Mouse (Mus musculus): ENCODE measurements around the gene Nphs1. TPM values are rescaled to one million over a fixed set of nuclear protein-coding genes. Genes with fewer than 3 reads are reported as not detected.
"Not testable (repeated sequence)": the region's sequence is repeated elsewhere in the genome, so short reads cannot be mapped to it uniquely, and the experiment has no call there.

The Nphs1 gene
- polyA plus RNA-seq, 1 experiment = 0.60 TPM

DNA sequence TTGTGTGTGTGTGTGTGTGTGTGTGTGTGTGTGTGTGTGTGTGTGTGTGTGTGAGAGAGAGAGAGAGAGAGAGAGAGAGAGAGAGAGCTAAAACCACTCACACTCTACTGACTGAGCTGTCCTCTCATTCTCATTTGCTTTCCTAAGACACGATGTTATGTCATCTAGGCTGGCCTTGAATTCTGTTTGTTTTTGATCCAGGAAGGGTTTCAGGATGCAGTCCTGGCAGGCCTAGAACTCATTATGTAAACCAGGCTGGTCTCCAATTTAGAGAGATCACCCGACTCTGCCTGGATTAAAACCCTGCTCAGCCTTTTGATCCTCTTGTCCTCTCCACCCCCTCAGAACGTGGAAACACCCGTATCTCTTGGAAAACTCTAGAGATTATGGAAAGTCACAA is 5.9 kb downstream of the Nphs1 start:
- TF ChIP-seq MYOG (IDR thresholded peaks at IDR 0.05; ENCODE audit: control insufficient read depth, extremely low read depth, insufficient read length) = no peak
- Histone ChIP-seq H3K27me3 (ENCODE audit: control insufficient read depth, insufficient read depth, insufficient read length) (peaks cover 75% of the 10 kb centered on the region), H3ac (ENCODE audit: control insufficient read depth, insufficient read length, low read depth) (no peak overlapping the region), H3K4me3 (ENCODE audit: insufficient read depth, poor library complexity, severe bottlenecking) (no peak overlapping the region), H3K36me3 (ENCODE audit: control insufficient read depth, insufficient read depth) (no peaks in the 10 kb centered on the region), H3K79me3 (ENCODE audit: low read depth) (no peaks in the 10 kb centered on the region), H3K79me2 (ENCODE audit: control insufficient read depth, insufficient read depth) (no peaks in the 10 kb centered on the region)

DNA sequence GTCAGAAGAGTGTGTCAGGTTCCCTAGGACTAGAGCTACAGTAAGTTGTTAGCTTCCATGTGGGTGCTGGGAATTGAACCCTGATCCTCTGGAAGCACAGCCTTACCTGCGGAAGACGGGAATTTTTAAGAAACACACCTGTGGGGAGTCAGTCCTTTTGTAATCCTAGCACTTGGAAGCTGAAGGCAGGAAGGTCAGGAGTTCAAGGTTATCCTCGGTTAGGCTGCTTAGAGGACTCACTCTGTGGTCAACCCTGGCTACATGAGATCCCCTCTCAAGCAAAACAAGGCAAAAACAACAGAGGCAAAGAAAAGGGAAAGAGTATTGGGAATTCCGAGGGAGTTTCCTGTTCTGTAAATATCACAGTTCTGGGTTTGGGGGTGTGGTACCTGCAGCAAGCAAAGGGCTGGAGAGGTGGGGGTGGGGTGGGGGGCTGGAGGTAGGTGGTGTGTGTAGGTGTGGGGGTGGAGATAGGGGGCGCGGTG is 6.7 kb downstream of the Nphs1 start:
- H3K27me3 ChIP-seq (ENCODE audit: control insufficient read depth, insufficient read depth, insufficient read length) = peaks cover 68% of the 10 kb centered on the region
- H3K4me3 ChIP-seq (ENCODE audit: insufficient read depth, poor library complexity, severe bottlenecking) = no peak overlapping the region
- no peaks in the 10 kb centered on the region for H3K79me2 ChIP-seq (ENCODE audit: control insufficient read depth, insufficient read depth)
- no peaks in the 10 kb centered on the region for H3K79me3 ChIP-seq (ENCODE audit: low read depth)
- TF ChIP-seq FOSL1 (IDR thresholded peaks at IDR 0.05; ENCODE audit: insufficient read depth, low read length, poor library complexity, severe bottlenecking) (no peak), CTCF (IDR thresholded peaks at IDR 0.05; ENCODE audit: control insufficient read depth, insufficient read depth, insufficient read length) (no peak), MYOD1 (IDR thresholded peaks at IDR 0.05; ENCODE audit: control insufficient read depth, insufficient read length, low read depth) (no peak), MAX (IDR thresholded peaks at IDR 0.05) (no peak), CEBPB (IDR thresholded peaks at IDR 0.05; ENCODE audit: low read depth) (no peak), MYOG (IDR thresholded peaks at IDR 0.05; ENCODE audit: control insufficient read depth, extremely low read depth, insufficient read length) (no peak), USF1 (IDR thresholded peaks at IDR 0.05; ENCODE audit: low read depth) (no peak)
- no peaks in the 10 kb centered on the region for H3K36me3 ChIP-seq (ENCODE audit: control insufficient read depth, insufficient read depth)
- no peak overlapping the region for H3ac ChIP-seq (ENCODE audit: control insufficient read depth, insufficient read length, low read depth)

DNA sequence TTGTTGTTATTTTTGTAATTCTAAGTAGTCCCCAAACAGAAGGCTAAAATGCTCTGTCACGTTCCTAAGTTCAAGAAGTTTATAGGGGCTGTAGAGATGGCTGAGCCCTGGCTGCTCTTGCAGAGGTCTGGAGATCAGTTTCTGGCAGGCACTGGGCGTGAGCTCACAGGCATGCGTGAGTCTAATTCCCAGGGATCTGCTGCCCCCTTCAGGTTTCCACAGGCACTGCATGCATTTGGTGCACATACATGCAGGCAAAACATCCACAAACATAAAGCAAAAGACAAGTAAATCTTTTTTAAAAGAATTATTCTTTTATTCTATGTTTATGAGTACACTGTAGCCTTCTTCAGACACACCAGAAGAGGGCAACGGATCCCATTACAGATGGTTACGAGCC is 14.3 kb downstream of the Nphs1 start:
- H3K27me3 ChIP-seq (ENCODE audit: control insufficient read depth, insufficient read depth, insufficient read length) = peaks cover 27% of the 10 kb centered on the region
- H3K36me3 ChIP-seq (ENCODE audit: control insufficient read depth, insufficient read depth) = no peaks in the 10 kb centered on the region
- TF ChIP-seq CTCF (IDR thresholded peaks at IDR 0.05; ENCODE audit: control insufficient read depth, insufficient read depth, insufficient read length) = no peak
- TF ChIP-seq MYOD1 (IDR thresholded peaks at IDR 0.05; ENCODE audit: control insufficient read depth, insufficient read length, low read depth) = no peak
- no peak for TF ChIP-seq USF1 (IDR thresholded peaks at IDR 0.05; ENCODE audit: low read depth)
- no peak for TF ChIP-seq MAX (IDR thresholded peaks at IDR 0.05)
- TF ChIP-seq FOSL1 (IDR thresholded peaks at IDR 0.05; ENCODE audit: insufficient read depth, low read length, poor library complexity, severe bottlenecking) = no peak
- TF ChIP-seq MYOG (IDR thresholded peaks at IDR 0.05; ENCODE audit: control insufficient read depth, extremely low read depth, insufficient read length) = no peak
- TF ChIP-seq CEBPB (IDR thresholded peaks at IDR 0.05; ENCODE audit: low read depth) = no peak
- no peaks in the 10 kb centered on the region for H3K79me3 ChIP-seq (ENCODE audit: low read depth)
- no peak overlapping the region for H3ac ChIP-seq (ENCODE audit: control insufficient read depth, insufficient read length, low read depth)
- no peak overlapping the region for H3K4me3 ChIP-seq (ENCODE audit: insufficient read depth, poor library complexity, severe bottlenecking)
- H3K79me2 ChIP-seq (ENCODE audit: control insufficient read depth, insufficient read depth) = no peaks in the 10 kb centered on the region

DNA sequence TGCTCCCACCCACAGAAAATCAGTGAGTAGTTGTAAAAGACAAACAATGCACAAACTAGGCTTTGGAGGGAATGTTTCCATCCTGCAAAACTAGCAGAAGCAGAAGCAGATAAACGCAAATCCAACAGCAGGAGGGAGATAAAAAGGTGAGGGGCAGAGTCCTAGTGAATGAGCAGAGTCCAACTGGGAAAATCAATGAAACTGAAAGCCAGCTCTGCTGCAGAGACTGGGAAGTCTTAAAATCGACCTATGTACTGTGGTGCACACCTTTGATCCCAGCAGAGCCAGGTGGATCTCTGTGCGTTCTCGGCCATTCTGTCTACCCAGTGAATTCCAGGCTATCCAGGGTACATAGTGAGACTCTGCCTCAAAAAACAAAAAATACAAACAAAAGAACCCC is 16.9 kb downstream of the Nphs1 start:
- H3K4me3 ChIP-seq (ENCODE audit: insufficient read depth, poor library complexity, severe bottlenecking) = no peak overlapping the region
- peaks cover 36% of the 10 kb centered on the region for H3K27me3 ChIP-seq (ENCODE audit: control insufficient read depth, insufficient read depth, insufficient read length)
- no peaks in the 10 kb centered on the region for H3K79me3 ChIP-seq (ENCODE audit: low read depth)
- H3K79me2 ChIP-seq (ENCODE audit: control insufficient read depth, insufficient read depth) = no peaks in the 10 kb centered on the region
- H3K36me3 ChIP-seq (ENCODE audit: control insufficient read depth, insufficient read depth) = no peaks in the 10 kb centered on the region
- TF ChIP-seq MYOG (IDR thresholded peaks at IDR 0.05; ENCODE audit: control insufficient read depth, extremely low read depth, insufficient read length) (no peak), CTCF (IDR thresholded peaks at IDR 0.05; ENCODE audit: control insufficient read depth, insufficient read depth, insufficient read length) (no peak), MYOD1 (IDR thresholded peaks at IDR 0.05; ENCODE audit: control insufficient read depth, insufficient read length, low read depth) (no peak), MAX (IDR thresholded peaks at IDR 0.05) (no peak), FOSL1 (IDR thresholded peaks at IDR 0.05; ENCODE audit: insufficient read depth, low read length, poor library complexity, severe bottlenecking) (no peak), USF1 (IDR thresholded peaks at IDR 0.05; ENCODE audit: low read depth) (no peak), CEBPB (IDR thresholded peaks at IDR 0.05; ENCODE audit: low read depth) (no peak)
- no peak overlapping the region for H3ac ChIP-seq (ENCODE audit: control insufficient read depth, insufficient read length, low read depth)

DNA sequence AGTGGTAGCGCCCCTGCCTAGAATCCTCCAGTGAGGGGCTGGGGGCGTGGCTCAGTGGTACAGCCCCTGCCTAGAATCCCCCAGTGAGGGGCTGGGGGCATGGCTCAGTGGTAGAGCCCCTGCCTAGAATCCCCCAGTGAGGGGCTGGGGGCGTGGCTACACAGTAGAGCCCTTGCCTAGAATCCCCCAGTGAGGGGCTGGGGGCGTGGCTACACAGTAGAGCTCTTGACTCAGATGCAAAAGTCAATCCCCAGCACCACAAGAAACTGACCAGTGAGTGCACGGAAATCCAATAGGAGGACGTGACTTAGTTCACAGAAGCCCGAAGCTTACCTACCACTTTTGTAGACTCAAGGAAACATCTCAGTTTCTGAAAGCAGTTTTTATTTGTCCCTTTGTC is 18.0 kb downstream of the Nphs1 start:
- H3K79me3 ChIP-seq (ENCODE audit: low read depth); H3ac ChIP-seq (ENCODE audit: control insufficient read depth, insufficient read length, low read depth); H3K4me3 ChIP-seq (ENCODE audit: insufficient read depth, poor library complexity, severe bottlenecking); H3K79me2 ChIP-seq (ENCODE audit: control insufficient read depth, insufficient read depth); H3K36me3 ChIP-seq (ENCODE audit: control insufficient read depth, insufficient read depth): not testable (repeated sequence)
- H3K27me3 ChIP-seq (ENCODE audit: control insufficient read depth, insufficient read depth, insufficient read length) = peaks cover 34% of the 10 kb centered on the region

DNA sequence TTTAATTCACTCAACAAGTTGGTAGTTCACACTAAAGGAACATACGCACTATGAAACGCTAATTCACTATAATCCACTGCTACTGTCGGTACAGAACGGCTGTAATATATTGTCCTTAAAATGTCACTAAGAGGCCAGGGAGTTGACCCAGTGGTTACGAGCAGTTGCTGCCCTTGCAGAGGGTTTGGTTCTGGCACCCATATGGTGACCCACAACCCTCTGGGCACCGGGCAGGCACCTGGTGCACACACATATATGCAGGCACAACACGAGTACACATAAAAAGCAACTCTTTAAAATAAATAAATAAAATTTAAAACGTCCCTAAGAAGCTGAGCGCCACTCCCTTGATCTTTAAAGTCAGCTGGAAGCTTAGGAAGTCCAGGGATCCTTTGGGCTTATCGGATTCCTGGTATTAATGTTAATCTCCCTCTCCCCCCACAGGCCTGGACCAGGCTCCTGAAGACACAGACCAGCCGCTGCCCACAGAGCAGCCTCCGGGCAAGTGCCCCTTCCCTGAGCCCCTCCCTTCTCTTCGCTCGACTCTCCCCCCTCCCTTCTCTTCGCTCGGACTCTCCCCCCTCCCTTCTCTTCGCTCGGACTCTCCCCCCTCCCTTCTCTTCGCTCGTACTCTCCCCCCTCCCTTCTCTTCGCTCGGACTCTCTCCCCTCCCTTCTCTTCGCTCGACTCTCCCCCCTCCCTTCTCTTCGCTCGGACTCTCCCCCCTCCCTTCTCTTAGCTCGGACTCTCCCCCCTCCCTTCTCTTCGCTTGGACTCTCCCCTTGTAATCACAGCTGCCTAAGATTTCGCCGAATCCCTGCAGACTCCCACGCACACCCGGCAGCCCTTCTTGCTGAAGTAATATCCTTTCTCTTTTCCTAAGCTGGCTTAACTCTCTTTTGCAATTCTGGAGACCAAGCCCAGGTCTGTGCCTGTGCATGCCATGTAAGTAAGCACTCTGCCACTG is 19.6 kb downstream of the Nphs1 start:
- no peak overlapping the region for H3ac ChIP-seq (ENCODE audit: control insufficient read depth, insufficient read length, low read depth)
- H3K27me3 ChIP-seq (ENCODE audit: control insufficient read depth, insufficient read depth, insufficient read length) = peaks cover 46% of the 10 kb centered on the region
- no peak overlapping the region for H3K4me3 ChIP-seq (ENCODE audit: insufficient read depth, poor library complexity, severe bottlenecking)
- H3K36me3 ChIP-seq (ENCODE audit: control insufficient read depth, insufficient read depth) = no peaks in the 10 kb centered on the region
- no peaks in the 10 kb centered on the region for H3K79me3 ChIP-seq (ENCODE audit: low read depth)
- no peak for TF ChIP-seq MYOD1 (IDR thresholded peaks at IDR 0.05; ENCODE audit: control insufficient read depth, insufficient read length, low read depth)
- TF ChIP-seq CTCF (IDR thresholded peaks at IDR 0.05; ENCODE audit: control insufficient read depth, insufficient read depth, insufficient read length) = no peak
- TF ChIP-seq MAX (IDR thresholded peaks at IDR 0.05) = no peak
- TF ChIP-seq MYOG (IDR thresholded peaks at IDR 0.05; ENCODE audit: control insufficient read depth, extremely low read depth, insufficient read length) = no peak
- no peak for TF ChIP-seq CEBPB (IDR thresholded peaks at IDR 0.05; ENCODE audit: low read depth)
- TF ChIP-seq FOSL1 (IDR thresholded peaks at IDR 0.05; ENCODE audit: insufficient read depth, low read length, poor library complexity, severe bottlenecking) = no peak
- no peak for TF ChIP-seq USF1 (IDR thresholded peaks at IDR 0.05; ENCODE audit: low read depth)
- H3K79me2 ChIP-seq (ENCODE audit: control insufficient read depth, insufficient read depth) = no peaks in the 10 kb centered on the region

Data from C2C12 (cell line).